ENCODE assay signal across 20 mouse cellular contexts in genomic region chr15:12517314-12517813, GRCm38 (mm10).
DNase-seq lines count a peak whose midpoint lies in the region; ATAC-seq and TF ChIP-seq lines count a peak whose summit lies in the region.
"Had no signal": no experiment of that assay in that cellular context is flagged by ENCODE, and none has a peak within 500 bp of the region (broad histone marks: within the 10 kb centered on the region; RNA-seq: fewer than 3 reads in every experiment).

No protein-coding gene starts in this region.

- no peak for TF ChIP-seq POLR2A in heart, adult 2 months (IDR thresholded peaks at IDR 0.05; ENCODE audit: insufficient read depth, low read depth, low read length)
- TF ChIP-seq POLR2A in kidney, adult 2 months (IDR thresholded peaks at IDR 0.05; ENCODE audit: low read depth, low read length): no peak
- no peak for TF ChIP-seq POLR2A in testis, adult 2 months (IDR thresholded peaks at IDR 0.05; ENCODE audit: control insufficient read depth, low read depth, low read length)

- no peak for TF ChIP-seq CTCF in heart, adult 2 months (IDR thresholded peaks at IDR 0.05)
- no peak for TF ChIP-seq CTCF in kidney, adult 2 months (conservative IDR thresholded peaks at IDR 0.05; ENCODE audit: insufficient read depth, insufficient read length, low read depth, low read length)
- TF ChIP-seq CTCF in testis, adult 2 months (IDR thresholded peaks at IDR 0.05; ENCODE audit: control insufficient read depth, insufficient read depth, insufficient replicate concordance, low read depth, low read length): no peak

- no peak for TF ChIP-seq EP300 in heart, adult 2 months (IDR thresholded peaks at IDR 0.05; ENCODE audit: insufficient read depth, low read depth, low read length)

- no peak overlapping the region for H3K9ac ChIP-seq in heart, adult 2 months (ENCODE audit: low read depth, low read length)
- H3K9ac ChIP-seq in intestine, embryonic 16.5 days (ENCODE audit: low read depth, low read length): no peak overlapping the region
- H3K9ac ChIP-seq: embryonic facial prominence, embryonic 12.5 days; forebrain, postnatal 0 days; intestine, embryonic 15.5 days; midbrain, embryonic 15.5 days; neural tube, embryonic 12.5 days had no signal

- intact Hi-C loops in heart, adult 2 months (cut with DNase I): no loop called here
- intact Hi-C loops in heart, postnatal 36 days (cut with DNase I): no loop called here

- H3K4me1 ChIP-seq in heart, adult 2 months (ENCODE audit: control insufficient read depth, insufficient read depth, low read length): peaks cover 9% of the 10 kb centered on the region
- H3K4me1 ChIP-seq in kidney, adult 2 months (ENCODE audit: control insufficient read depth, insufficient read depth, low read length): no peaks in the 10 kb centered on the region
- H3K4me1 ChIP-seq in testis, adult 2 months (ENCODE audit: control insufficient read depth, insufficient read depth, low read length): no peaks in the 10 kb centered on the region
- peaks cover 2% of the 10 kb centered on the region; the same call in 1 of the 2 replicates for H3K4me1 ChIP-seq in intestine, embryonic 16.5 days (ENCODE audit: control insufficient read depth, insufficient read depth, low read length)
- H3K4me1 ChIP-seq: intestine, embryonic 15.5 days had no signal

- H3K4me2 ChIP-seq in intestine, embryonic 16.5 days (ENCODE audit: low read depth, low read length): no peak overlapping the region
- H3K4me2 ChIP-seq: embryonic facial prominence, embryonic 12.5 days; intestine, embryonic 15.5 days; midbrain, embryonic 15.5 days; neural tube, embryonic 12.5 days had no signal

- no peak for DNase-seq in heart, adult 2 months
- DNase-seq in heart, postnatal 36 days: no peak
- peak; percentile 19 for DNase-seq in kidney, postnatal 14 days
- DNase-seq in kidney, adult 2 months: no peak
- DNase-seq in testis, postnatal 10 days (ENCODE audit: low spot score): no peak
- DNase-seq in left cerebral cortex, adult 18-20 months (ENCODE audit: low spot score in 2 of 2): no peak
- DNase-seq: adrenal gland, postnatal 25 days; cerebellum, adult 9-10 months; forebrain, postnatal 0 days; layer of hippocampus, postnatal 36 days; lung, postnatal 4 days; right cerebral cortex, postnatal 14 days; thymus, postnatal 36 days had no signal

- H3K4me3 ChIP-seq in heart, adult 2 months: no peak overlapping the region
- no peak overlapping the region for H3K4me3 ChIP-seq in kidney, adult 2 months (ENCODE audit: insufficient read depth, low read depth, low read length)
- H3K4me3 ChIP-seq in testis, adult 2 months (ENCODE audit: control insufficient read depth, low read depth, low read length): no peak overlapping the region
- no peak overlapping the region for H3K4me3 ChIP-seq in intestine, embryonic 16.5 days (ENCODE audit: low read length)
- H3K4me3 ChIP-seq: embryonic facial prominence, embryonic 12.5 days; heart, embryonic 10.5 days; intestine, embryonic 15.5 days; midbrain, embryonic 15.5 days; neural tube, embryonic 12.5 days had no signal

- H3K9me3 ChIP-seq in intestine, embryonic 16.5 days (ENCODE audit: control insufficient read depth, low read length): no peaks in the 10 kb centered on the region
- H3K9me3 ChIP-seq: embryonic facial prominence, embryonic 12.5 days; heart, embryonic 10.5 days; intestine, embryonic 15.5 days; midbrain, embryonic 15.5 days; neural tube, embryonic 12.5 days had no signal

- WGBS in heart, adult 2 months: 84% methylated on average over 9 of the region's 9 CpGs
- 35% methylated on average over 9 of the region's 9 CpGs for WGBS in kidney, adult 2 months
- 40% methylated on average over 9 of the region's 9 CpGs for WGBS in intestine, embryonic 16.5 days

- no peaks in the 10 kb centered on the region for H3K27me3 ChIP-seq in heart, adult 2 months (ENCODE audit: control insufficient read depth, insufficient read depth, low read length)
- no peaks in the 10 kb centered on the region for H3K27me3 ChIP-seq in kidney, adult 2 months (replicated peaks; ENCODE audit: control insufficient read depth, insufficient read depth, low read length)
- H3K27me3 ChIP-seq in testis, adult 2 months (ENCODE audit: control insufficient read depth, insufficient read depth, low read length): no peaks in the 10 kb centered on the region
- no peaks in the 10 kb centered on the region for H3K27me3 ChIP-seq in intestine, embryonic 16.5 days (replicated peaks; ENCODE audit: control insufficient read depth, insufficient read depth, low read length)
- H3K27me3 ChIP-seq: embryonic facial prominence, embryonic 12.5 days; intestine, embryonic 15.5 days; midbrain, embryonic 15.5 days; neural tube, embryonic 12.5 days had no signal

- no peak for ATAC-seq in intestine, embryonic 16.5 days
- ATAC-seq: forebrain, postnatal 0 days; intestine, embryonic 15.5 days; midbrain, embryonic 15.5 days had no signal

- peak overlapping the region; percentile 23; the same call in 1 of the 2 replicates for H3K27ac ChIP-seq in heart, adult 2 months
- H3K27ac ChIP-seq in kidney, adult 2 months (ENCODE audit: insufficient read depth, low read depth, low read length): no peak overlapping the region
- H3K27ac ChIP-seq in testis, adult 2 months (ENCODE audit: control insufficient read depth, insufficient read depth, low read depth, low read length): peak overlapping the region; percentile 16; the same call in 1 of the 2 replicates
- H3K27ac ChIP-seq in intestine, embryonic 16.5 days (ENCODE audit: low read length): no peak overlapping the region
- H3K27ac ChIP-seq: embryonic facial prominence, embryonic 12.5 days; intestine, embryonic 15.5 days; midbrain, embryonic 15.5 days; neural tube, embryonic 12.5 days had no signal

- 0 out of 2 replicates have a peak, but pooled peaks cover 1% of the 10 kb centered on the region for H3K79me2 ChIP-seq in heart, adult 2 months (replicated peaks; ENCODE audit: control insufficient read depth, insufficient read depth, low read length)

- no peaks in the 10 kb centered on the region; the same call in none of the 2 replicates for H3K36me3 ChIP-seq in heart, adult 2 months (ENCODE audit: control insufficient read depth, insufficient read depth, low read length)
- no peaks in the 10 kb centered on the region for H3K36me3 ChIP-seq in kidney, adult 2 months (ENCODE audit: control insufficient read depth, insufficient read depth, low read length)
- no peaks in the 10 kb centered on the region for H3K36me3 ChIP-seq in testis, adult 2 months (ENCODE audit: control insufficient read depth, insufficient read depth, low read length)
- H3K36me3 ChIP-seq in intestine, embryonic 16.5 days (ENCODE audit: control insufficient read depth, insufficient read depth, low read length): no peaks in the 10 kb centered on the region
- H3K36me3 ChIP-seq: embryonic facial prominence, embryonic 12.5 days; heart, embryonic 10.5 days; intestine, embryonic 15.5 days; midbrain, embryonic 15.5 days; neural tube, embryonic 12.5 days had no signal

Comparison
In these comparisons a context has a peak if more than half of its experiments do, and no peak if none do; other contexts are left out.
1. H3K27ac ChIP-seq: peak in heart, adult 2 months (single experiment) and testis, adult 2 months (single experiment); none in kidney, adult 2 months (single experiment) and intestine, embryonic 16.5 days (single experiment).